Mouse (Mus musculus) right cerebral cortex, postnatal 36 days (tissue): ENCODE data around the gene Tmtc2.

ENCODE experiments used
- DNase-seq, 2 experiments: peaks; one replicate each; pipeline ENCODE4 v3.0.0; 2022; ENCODE audit warnings: low spot score in 2 of 2, mixed read lengths in 1 of 2

The Tmtc2 gene

DNA sequence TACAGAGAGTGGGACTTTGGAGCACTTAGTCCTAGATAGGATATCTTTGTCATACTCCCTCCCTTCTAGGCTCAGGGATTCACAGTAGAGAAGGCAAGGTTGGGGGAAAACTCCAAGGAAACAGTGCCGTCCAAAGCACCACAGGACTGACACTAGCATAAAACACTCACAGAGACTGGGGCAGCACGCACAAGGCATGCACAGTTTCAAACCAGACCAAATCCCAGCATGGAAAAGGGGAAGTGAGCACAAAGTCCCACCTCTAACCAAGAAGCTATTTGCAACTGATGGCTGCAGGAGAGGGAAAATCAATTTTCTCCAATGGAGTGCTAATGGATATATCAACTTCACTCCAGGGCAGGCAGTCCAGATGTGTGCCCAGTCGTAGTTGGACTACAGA, 276.7 kb downstream of the Tmtc2 start:
- no peak for DNase-seq

DNA sequence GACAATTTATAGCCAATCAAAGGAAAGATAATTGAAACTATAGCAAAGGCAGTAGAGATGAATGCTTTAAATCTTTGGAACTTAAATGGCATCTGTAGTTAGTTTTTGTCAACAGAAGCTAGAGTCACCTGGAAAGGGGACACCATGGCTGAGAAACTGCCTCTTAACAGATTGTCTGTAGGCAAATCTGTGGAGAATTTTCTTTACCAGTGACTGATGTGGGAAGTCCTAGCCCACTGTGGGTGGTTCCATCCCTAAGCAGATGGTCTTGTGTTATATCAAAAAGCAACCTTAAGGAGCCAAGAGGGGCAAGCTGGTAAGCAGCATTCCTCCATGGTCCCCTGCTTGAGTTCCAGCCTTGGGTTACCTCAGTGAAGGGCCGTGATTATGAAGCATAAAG, 281.3 kb downstream of the Tmtc2 start:
- peak in 1 of 2 experiments; percentile 4 for DNase-seq

DNA sequence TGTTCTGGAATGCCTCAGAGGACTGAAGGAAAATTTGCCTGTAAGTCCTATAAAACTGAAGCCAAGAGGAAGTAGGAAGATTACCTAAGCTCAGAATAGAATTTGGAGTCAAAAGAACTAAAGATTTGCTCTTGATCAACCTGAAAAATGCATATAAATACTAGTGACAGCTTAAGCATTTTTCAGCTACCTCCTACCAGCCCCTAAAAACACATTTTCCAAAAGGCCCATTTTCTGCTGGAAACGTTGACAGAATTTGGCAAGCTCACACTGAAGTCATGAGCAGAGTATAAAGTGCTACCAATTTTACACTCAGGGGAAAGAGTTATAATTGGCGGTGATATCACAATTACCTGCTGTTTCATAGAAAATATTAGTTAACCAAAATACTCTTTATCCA, 285.8 kb downstream of the Tmtc2 start:
- DNase-seq, result peak in 1 of 2 experiments; percentile 8

DNA sequence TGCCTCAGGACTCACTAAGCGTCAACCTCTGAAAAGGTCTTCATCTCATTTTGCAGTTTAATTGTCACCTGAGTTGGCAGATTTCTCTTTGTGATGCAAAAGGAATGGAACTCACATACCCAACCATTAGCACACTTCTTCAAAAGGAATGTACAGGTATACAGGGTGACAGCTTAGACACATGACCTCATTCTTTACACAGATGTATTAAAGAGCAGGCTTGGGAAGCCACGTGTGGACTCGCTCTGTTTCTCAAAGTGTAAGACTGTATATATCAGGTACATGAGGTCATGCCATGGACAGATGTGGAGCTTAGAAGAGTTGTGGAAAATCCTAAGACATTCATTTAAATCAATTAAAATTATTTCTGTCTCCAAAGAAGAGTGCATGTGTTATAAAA, 286.7 kb downstream of the Tmtc2 start:
- no peak for DNase-seq

DNA sequence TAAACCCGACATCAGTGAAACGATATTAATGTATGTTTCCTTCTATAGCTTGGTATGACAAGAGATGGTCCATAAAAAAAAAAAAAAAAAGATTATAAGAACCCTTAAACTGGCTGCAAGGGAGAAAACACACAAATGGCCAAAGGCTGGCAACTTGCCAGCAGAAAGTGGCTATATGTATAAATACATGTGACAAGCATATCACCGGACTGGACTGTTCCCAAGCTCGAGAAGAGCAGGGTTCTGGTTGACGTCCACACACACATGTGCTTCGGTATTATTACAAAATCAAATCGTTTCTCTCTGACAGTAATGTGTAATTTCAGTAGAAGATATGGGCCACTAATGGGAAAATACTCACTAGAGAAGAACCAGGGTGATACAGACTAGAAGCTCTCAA, 287.2 kb downstream of the Tmtc2 start:
- no peak for DNase-seq

DNA sequence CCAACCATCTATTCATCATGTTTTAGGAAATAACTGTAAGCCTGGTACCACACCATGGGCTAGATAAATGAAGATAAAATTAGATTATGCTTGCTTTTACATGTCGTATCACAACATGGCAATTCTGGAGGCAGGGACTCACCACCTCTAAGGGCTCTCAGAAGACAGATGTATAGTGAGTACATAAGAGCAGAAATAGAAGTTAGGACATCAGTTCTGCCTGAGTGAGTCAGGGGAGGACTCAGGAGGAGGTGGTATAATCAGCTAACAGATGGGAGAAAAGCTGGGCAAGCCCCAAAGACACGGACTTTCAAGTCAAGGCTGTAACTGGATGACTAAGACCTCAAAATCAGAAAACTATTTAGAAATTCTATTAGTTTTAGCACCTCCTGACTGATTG, 288.0 kb downstream of the Tmtc2 start:
- peak; percentile 7 to 46 for DNase-seq

DNA sequence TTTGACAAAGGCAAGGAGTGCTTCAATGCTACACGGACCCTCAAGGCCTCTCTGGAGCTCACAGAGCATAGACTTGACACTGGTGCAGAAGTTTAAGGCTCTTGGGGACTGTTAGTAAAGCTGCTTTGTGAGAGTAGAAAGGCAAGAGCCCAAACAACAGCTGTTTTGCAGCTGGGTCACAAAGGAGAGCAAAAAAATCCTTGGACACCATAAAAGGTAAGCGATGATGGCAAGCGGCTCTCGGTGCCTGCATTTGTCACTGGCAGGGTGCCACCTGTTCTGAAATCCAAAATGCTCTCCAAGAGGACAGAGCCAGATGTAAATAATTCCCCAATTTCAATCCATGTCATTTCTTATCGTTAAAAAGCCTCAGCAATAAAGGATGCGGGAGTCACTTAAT, 290.1 kb downstream of the Tmtc2 start:
- DNase-seq, result no peak

DNA sequence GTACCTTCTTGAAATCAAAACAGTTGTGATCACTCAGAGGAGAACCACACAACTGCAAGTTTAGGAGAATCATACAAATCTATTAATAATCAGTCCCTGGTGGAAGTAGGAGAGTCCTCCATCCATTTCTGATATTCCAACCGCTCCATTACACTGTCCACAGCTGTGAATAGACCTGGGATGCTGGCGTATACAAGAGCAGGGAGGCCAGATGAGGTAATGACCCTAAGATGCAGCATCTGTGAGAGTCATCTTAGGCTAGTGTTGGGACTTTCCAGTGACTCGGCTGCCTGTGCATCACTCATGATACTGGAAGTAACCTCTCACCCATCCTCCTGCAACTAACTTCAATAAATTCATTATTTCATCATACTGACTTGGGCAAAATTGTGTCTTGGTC, 293.3 kb downstream of the Tmtc2 start:
- no peak for DNase-seq

DNA sequence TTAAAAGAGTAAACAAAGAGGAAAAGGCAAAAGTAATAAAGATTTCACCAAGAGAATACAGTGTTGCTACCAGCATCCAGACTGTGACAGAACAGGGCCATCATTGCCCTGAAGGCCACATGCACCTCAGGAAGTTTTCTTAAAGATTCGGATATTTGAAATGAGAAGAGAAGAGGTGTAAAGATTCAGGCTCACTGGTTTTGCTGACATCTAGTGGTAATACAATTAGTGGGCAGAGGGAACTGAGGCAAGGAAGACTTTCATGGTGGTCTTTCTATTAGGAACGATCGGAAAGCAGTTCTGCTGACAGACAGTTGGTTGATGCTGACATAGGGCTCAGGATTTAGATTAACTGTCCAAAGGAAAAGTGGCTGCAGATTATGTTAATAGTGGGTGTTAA, 314.2 kb downstream of the Tmtc2 start:
- no peak for DNase-seq

DNA sequence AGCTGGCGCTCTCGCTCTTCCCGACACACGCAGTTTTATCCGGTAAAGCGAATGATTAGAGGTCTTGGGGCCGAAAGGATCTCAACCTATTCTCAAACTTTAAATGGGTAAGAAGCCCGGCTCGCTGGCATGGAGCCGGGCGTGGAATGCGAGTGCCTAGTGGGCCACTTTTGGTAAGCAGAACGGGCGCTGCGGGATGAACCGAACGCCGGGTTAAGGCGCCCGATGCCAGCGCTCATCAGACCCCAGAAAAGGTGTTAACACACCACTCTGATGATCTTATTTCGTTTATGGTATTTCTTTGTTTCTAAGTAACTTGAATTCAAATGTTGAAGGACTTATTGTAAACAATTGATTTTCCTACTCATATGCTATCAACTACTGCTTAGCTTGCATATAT, 336.0 kb downstream of the Tmtc2 start:
- DNase-seq, result peak; percentile 13 to 18

DNA sequence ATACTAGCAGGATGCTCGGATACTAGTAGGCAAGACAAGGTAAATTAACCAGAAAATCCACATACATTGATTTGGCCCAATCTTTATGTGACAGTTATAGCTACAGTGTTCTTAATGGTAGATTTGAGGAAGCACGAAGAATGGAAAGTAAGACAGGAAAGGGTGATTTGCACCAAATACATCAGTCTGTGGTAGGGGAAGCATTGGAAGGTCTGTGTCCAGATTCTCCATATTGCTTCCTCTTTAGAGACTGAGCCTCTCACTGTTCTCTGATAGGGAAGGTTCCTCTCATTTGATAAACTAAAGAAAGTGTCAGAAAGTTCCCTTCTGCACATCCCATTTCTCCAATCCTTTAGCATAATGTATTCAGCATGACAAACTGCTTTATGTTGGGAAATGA, 341.4 kb downstream of the Tmtc2 start:
- no peak for DNase-seq

DNA sequence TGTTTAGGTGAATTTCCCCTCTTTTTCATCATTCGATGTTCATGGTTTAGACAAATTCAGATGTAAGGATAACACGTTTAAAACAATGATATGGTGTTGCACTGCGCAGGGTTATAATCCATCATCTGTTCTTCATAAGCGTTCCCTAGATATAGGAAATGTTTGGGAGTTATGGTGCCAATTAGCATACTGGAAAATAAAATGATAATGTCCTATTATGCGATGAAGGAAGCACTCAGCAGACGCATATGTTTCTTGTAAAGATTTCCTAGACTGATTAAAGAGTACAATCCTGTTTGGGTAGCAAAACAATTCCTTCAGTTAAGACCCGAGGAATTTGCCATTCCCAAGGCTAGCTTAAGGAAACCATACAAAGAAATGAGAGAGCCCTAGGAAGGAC, 343.8 kb downstream of the Tmtc2 start:
- DNase-seq, result no peak

DNA sequence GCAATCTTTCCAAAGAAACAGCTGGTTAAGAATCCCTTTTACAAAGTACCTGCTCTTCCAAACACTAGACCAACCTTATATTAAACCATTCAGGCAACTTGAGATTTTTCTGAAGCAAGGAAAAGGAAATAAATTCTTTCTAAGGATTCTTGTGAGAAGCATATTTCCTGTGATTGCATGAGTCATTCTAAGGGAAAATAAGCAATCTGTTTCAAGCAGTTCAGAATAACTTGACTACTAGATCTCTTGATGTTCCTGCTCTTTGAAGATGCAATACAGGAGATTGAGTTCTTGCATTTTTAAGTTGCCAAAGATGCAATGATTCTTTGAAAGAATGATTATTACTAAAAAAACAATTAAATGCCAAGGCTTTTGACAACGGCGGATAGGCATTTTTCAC, 345.6 kb downstream of the Tmtc2 start:
- DNase-seq, result no peak

DNA sequence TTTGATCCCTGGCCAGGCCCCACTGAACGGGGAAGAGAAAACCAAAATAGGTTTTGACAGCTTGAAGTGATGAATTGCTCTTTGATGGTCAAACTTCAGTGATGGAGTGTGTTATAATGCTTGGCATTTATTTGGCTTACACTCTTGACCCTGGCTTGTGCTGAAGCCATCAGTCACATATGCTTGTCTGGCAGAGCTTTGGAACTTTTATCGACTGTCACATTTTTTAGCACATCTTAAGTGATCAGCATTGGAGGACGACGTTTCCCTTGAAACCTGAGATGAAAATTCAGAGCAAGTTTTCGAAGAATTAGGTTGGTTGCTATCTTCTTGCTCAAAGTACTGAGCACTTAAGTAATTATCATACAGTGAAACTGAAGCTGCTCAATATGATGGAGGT, 346.6 kb downstream of the Tmtc2 start:
- DNase-seq, result no peak

DNA sequence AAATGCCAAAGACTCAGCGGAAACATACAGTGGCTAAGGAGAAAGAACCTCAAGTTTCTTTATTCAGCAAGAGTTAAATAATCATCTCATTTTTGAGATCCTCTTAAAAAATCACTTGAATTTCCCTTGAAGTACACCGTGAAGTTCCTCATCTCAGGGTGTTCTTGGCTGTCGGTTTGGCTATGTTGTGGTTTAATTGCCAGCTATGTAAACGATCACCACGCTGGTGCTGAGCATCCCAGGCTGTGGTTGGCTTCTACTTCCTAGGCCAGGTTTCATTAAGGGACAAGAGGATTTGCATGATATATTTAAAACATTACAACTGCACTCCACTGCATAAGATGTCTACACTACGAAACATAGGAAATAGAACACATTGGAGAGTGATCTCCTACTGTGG, 348.5 kb downstream of the Tmtc2 start:
- DNase-seq, result no peak

DNA sequence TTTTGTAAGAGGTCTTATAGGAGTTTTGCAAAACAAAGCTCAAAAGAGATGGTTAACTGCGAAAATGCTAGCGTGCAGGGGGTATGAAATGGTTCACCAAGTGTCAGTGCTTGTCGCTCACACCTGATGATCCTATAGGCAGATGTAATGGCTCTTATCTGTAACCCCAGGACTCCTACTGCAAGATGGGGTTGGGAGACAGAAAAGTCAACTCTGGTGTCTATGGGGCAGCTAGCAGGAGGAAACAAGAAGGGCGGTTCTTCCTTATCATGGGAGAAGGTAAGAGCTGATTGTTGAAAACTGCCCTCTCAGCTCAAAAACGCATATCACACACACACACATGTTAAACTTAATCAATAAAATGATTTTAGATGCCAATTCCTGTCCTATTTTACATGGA, 351.3 kb downstream of the Tmtc2 start:
- DNase-seq, result no peak

DNA sequence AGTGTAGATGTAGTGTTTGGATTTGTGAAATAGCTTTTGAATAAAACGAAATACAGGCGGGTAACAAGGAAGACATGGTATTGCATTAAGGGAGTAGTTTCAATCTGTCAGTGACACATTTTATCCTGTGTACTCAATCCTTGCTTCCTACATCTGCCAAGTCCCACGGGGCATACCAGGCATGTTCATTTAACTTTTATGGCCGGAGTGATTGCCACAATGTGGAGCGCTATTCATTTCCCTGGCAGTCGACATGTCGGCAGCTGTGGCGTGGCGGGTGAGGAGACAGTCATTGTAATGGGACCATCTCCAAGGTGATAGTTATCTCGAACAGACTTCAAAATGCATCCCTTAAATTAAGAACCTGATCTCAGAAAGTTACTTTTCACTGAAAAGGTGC, 372.8 kb downstream of the Tmtc2 start:
- no peak for DNase-seq

DNA sequence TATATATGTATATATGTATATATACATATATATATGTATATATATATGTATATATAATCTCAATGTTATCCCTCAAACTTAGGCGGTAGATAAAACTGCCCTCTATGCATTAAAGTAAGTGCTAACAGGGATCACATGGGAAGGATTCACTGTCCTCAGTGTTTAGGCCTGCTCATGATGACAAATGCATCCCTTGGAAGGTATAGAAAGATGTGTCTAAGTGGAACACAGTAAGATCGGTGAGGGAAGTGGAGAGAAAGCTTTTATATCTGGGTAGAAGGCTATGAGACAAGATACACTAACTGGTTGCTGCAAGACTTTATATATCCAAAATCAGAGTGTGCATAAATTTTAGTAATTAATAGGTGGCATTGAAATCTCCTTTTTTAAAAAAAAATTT, 373.6 kb downstream of the Tmtc2 start:
- DNase-seq, result no peak

DNA sequence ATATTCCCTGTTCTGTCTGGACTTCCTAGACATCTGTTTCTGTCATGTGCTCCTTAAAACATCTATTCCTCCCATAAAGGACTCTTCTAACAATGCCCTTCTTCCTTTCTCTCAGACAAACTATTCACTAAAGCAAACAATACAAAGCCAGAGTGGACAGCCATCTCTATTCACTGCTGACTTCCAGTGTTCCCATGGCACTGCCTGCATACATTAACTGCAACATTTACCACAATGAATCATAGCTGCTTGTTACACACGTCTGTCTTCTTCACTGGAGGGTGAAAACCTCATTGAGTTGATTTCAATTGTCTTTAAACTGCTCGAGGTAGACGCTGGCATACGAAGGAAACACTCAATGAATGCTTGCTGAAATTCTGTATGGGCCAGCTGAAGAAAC, 374.2 kb downstream of the Tmtc2 start:
- DNase-seq, result no peak

DNA sequence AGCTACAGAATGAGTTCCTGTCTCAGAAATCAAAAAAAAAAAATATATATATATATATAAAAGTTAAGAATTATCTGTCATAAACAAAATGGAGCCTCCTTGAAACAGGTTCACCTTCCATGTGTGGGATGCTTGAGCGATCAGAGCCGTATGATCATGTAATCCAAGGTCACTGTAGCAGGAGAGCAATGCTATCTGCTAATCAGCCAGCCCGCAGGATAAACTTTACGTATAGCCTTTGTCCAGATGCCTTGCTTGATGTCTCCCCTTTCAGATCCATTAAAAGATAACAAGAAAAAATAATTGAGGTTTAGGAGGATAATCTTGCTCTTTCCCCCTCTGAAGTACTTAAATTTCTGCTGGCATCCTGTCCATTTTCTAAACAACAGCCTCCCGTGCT, 374.7 kb downstream of the Tmtc2 start:
- no peak for DNase-seq

DNA sequence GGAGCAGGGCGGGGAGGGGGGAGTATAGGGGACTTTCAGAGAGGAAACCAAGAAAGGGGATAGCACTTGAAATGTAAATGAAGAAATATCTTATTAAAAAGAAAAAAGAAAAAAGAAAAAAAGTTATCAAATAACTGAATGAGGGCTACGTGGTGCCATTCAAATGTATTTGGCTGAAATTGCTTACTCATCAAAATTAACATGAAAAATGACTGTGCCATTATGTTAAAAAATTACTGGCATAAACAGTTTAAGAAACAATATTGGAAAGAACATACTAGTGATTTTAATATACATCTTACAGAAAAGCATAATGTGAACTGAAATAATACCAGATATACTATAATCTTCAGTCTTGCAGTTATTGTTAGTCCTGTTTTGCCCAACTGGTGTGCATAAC, 378.9 kb downstream of the Tmtc2 start:
- DNase-seq, result no peak

DNA sequence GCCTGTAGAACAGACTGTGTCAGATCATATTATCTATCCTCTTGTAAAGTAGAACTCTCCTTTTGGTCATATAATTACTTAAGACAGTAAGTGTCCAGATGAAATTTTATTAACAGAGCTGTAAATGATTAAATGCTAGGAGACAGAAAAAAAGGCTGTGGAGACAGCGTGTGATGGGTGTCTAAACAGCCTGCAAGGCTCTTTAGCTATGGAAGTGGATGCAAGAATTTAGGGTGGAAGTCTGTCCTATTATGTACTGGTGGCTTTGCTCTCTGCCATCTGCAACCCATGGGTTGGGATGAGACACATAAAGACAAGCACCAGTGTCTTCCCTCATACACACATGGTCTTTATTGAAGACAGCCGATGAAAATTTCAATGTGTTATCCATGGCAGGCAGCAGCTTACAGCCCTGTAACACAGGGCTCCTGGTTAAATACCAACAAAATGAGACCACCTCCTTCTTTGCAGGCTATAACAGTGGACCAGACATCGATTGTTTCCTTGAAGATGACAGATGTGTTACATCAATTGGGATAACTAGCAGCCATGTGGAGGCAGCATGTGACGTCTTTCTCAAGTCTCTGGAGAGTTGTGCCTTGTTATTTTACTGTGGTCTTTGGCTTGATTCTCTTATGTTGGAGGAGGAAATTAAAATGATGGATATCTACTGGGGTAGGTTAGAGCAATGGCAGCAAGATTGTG, 380.3 kb downstream of the Tmtc2 start:
- DNase-seq, result no peak

DNA sequence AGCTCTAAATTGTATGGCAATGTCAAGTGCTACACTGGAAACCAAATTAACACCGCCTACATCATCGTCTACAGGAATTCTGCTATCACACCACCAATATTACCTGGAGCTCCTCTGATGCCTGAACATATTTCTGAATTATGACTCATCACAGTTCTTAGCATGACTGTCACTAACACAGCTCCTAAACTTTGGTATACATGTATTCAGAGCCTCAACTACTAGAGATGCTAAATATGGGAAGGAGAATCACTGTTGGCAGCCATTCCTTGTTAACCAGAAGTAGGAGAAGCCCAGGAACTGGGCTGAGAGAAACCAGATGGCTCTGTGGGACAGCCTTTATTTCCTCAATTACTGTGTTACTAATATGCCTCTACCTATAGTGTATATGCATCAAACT, 382.2 kb downstream of the Tmtc2 start:
- DNase-seq, result peak; percentile 13 to 19

DNA sequence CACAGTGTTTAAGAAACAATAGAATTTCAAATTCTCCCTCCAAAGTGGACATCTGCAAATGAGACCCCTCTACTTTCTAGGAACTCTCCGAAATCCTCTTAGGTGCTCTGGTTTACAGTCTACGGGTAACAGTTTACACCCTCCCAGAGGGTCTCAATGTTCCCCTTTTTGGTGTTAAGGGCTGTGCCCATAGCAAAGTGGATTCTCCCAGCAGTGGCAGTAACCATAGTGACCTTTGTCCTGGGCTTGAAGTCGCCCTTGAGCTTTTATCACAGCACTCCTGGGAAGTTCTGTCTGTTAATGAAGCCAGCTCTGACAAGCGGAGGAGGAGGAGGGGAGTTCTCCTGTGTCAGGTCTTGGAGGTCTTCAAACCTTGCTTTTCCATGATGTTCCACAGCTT, 384.5 kb downstream of the Tmtc2 start:
- no peak for DNase-seq
